Mouse (Mus musculus): Measurements from ENCODE around the gene Tns4. TPM values are rescaled to one million over a fixed set of nuclear protein-coding genes. Genes with fewer than 3 reads are reported as not detected.

Gene Tns4
- polyA plus RNA-seq, 1 experiment from 2014 or later: 0.22 TPM

DNA sequence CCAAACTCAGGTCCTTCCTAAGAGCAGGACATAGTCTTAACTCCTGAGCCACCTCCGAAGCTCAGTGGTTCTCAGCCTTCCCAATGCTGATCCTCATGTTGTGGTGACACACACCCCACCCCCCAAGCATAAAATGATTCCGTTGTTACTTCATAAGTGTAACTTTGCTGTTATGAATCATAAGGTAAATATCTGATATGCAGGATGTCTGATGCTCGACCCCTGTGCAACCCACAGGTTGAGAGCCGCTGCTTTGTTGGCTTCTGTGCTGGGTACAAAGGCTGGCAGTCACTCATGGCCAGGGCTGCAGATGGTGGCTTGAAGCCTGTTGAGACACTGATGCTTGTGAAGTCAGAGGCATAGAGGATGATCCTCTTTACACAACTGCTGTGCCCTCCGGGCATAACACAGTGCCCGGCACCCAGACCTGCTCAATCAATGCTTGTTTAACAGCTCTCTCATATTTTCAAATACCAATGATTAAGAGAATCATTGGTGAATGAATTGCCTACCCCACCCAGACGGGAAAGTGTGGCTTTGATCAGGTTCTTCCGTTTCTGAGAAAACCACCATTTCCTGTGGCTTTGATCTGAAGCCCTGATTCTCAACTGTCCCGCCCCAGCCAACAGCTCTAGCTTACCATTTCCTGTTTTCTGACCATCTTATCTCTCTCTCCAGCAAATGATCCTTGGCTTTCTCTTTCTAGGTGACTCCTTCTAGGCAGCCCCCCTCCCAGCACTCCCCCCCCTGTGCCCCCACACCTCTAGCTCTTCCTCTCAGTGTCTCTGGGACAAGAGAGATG, 15.7 kb upstream of the Tns4 start:
- no peak overlapping the region for H3K9ac ChIP-seq (replicated peaks; ENCODE audit: low read length)
- no peaks in the 10 kb centered on the region for H3K27me3 ChIP-seq (ENCODE audit: control insufficient read depth, insufficient read depth, low read length)
- H3K4me3 ChIP-seq (ENCODE audit: low read depth, low read length): no peak overlapping the region
- ATAC-seq (replicated peaks; ENCODE audit: insufficient number of reproducible peaks, low FRiP score, low TSS enrichment, low read depth) (no peak), DNase-seq (ENCODE audit: low spot score) (no peak)
- no peaks in the 10 kb centered on the region for H3K9me3 ChIP-seq (replicated peaks; ENCODE audit: control insufficient read depth, low read length)
- 73% methylated on average over 9 of the region's 9 CpGs for WGBS
- H3K4me1 ChIP-seq (ENCODE audit: control insufficient read depth, insufficient read depth, low read length): peaks cover 7% of the 10 kb centered on the region; the same call in 1 of the 2 replicates
- no peaks in the 10 kb centered on the region for H3K36me3 ChIP-seq (replicated peaks; ENCODE audit: control insufficient read depth, insufficient read depth, low read depth, low read length)
- H3K4me2 ChIP-seq (ENCODE audit: low read depth, low read length): no peak overlapping the region
- H3K27ac ChIP-seq (replicated peaks; ENCODE audit: low read depth, low read length): no peak overlapping the region

- Histone ChIP-seq H3K4me3 (ENCODE audit: low read depth, low read length) (no peak overlapping the region), H3K4me1 (ENCODE audit: control insufficient read depth, insufficient read depth, low read length) (peaks cover 7% of the 10 kb centered on the region; the same call in 1 of the 2 replicates), H3K4me2 (ENCODE audit: low read depth, low read length) (no peak overlapping the region), H3K9me3 (replicated peaks; ENCODE audit: control insufficient read depth, low read length) (no peaks in the 10 kb centered on the region), H3K27me3 (ENCODE audit: control insufficient read depth, insufficient read depth, low read length) (no peaks in the 10 kb centered on the region), H3K9ac (replicated peaks; ENCODE audit: low read length) (no peak overlapping the region), H3K27ac (replicated peaks; ENCODE audit: low read depth, low read length) (no peak overlapping the region), H3K36me3 (replicated peaks; ENCODE audit: control insufficient read depth, insufficient read depth, low read depth, low read length) (no peaks in the 10 kb centered on the region)
- DNase-seq (ENCODE audit: low spot score) (no peak), ATAC-seq (replicated peaks; ENCODE audit: insufficient number of reproducible peaks, low FRiP score, low TSS enrichment, low read depth) (no peak)
- WGBS: 89% methylated on average over 9 of the region's 9 CpGs
Observed at GRCm38 (mm10) chr11:99102575-99103270, 13.6 kb upstream of the Tns4 start.

DNA sequence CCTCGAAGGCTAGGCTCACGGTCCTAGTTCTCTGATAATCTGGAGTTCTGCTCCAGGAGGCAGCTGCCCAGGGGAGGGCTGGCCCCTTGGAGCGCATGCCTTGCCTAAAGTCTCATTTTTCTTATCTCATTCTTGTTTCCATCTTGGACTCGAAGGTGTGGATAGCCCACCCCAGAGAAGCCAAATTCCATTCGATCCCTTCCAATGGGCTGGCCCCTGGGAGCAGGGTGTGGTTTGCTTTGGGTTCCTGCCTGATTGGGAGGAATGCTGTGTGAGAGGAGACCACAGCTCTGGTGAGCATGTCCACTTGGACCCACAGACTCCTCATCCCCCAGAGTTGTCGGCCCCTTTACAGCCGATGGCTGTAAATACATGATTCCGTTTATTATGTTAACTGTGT, 12.6 kb upstream of the Tns4 start:
- no peak overlapping the region for H3K4me3 ChIP-seq (ENCODE audit: low read depth, low read length)
- H3K36me3 ChIP-seq (replicated peaks; ENCODE audit: control insufficient read depth, insufficient read depth, low read depth, low read length): no peaks in the 10 kb centered on the region
- WGBS: 84% methylated on average over 8 of the region's 8 CpGs
- no peaks in the 10 kb centered on the region for H3K27me3 ChIP-seq (ENCODE audit: control insufficient read depth, insufficient read depth, low read length)
- no peak overlapping the region for H3K27ac ChIP-seq (replicated peaks; ENCODE audit: low read depth, low read length)
- H3K9ac ChIP-seq (replicated peaks; ENCODE audit: low read length): no peak overlapping the region
- no peak for ATAC-seq (replicated peaks; ENCODE audit: insufficient number of reproducible peaks, low FRiP score, low TSS enrichment, low read depth)
- no peak overlapping the region for H3K4me2 ChIP-seq (ENCODE audit: low read depth, low read length)
- H3K9me3 ChIP-seq (replicated peaks; ENCODE audit: control insufficient read depth, low read length): no peaks in the 10 kb centered on the region
- H3K4me1 ChIP-seq (ENCODE audit: control insufficient read depth, insufficient read depth, low read length): peaks cover 4% of the 10 kb centered on the region; the same call in 1 of the 2 replicates
- DNase-seq (ENCODE audit: low spot score): no peak

- Histone ChIP-seq H3K4me3 (ENCODE audit: low read depth, low read length) (no peak overlapping the region), H3K4me1 (ENCODE audit: control insufficient read depth, insufficient read depth, low read length) (no peaks in the 10 kb centered on the region), H3K27ac (replicated peaks; ENCODE audit: low read depth, low read length) (no peak overlapping the region), H3K27me3 (ENCODE audit: control insufficient read depth, insufficient read depth, low read length) (no peaks in the 10 kb centered on the region), H3K9ac (replicated peaks; ENCODE audit: low read length) (no peak overlapping the region), H3K36me3 (replicated peaks; ENCODE audit: control insufficient read depth, insufficient read depth, low read depth, low read length) (no peaks in the 10 kb centered on the region), H3K4me2 (ENCODE audit: low read depth, low read length) (no peak overlapping the region), H3K9me3 (replicated peaks; ENCODE audit: control insufficient read depth, low read length) (no peaks in the 10 kb centered on the region)
- DNase-seq (ENCODE audit: low spot score): no peak
- WGBS: 89% methylated on average over 5 of the region's 5 CpGs
- no peak for ATAC-seq (replicated peaks; ENCODE audit: insufficient number of reproducible peaks, low FRiP score, low TSS enrichment, low read depth)
Observed at GRCm38 (mm10) chr11:99100215-99100614, 11.1 kb upstream of the Tns4 start.

DNA sequence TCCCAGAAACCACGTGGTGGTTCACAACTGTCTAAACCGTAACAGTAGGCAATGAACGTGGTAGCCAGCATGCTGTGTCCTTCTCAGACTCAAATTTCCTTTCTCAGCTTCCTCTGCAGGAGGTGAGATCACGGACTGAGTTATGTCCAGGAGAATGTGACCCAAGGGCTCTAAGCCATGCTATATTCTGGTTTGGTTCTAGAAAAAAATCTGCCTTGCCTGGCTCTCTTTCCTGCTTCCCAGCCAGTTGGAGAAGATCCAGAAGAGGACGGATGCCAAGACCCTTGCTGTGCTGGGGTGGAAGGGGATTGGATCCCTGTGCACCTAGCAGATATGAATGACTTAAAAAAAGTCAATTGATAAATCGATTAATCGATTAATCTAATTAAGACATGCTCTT, 10.4 kb upstream of the Tns4 start:
- no peak for ATAC-seq (replicated peaks; ENCODE audit: insufficient number of reproducible peaks, low FRiP score, low TSS enrichment, low read depth)
- no peaks in the 10 kb centered on the region for H3K4me1 ChIP-seq (ENCODE audit: control insufficient read depth, insufficient read depth, low read length)
- no peak overlapping the region for H3K9ac ChIP-seq (replicated peaks; ENCODE audit: low read length)
- H3K9me3 ChIP-seq (replicated peaks; ENCODE audit: control insufficient read depth, low read length): no peaks in the 10 kb centered on the region
- no peak overlapping the region for H3K4me3 ChIP-seq (ENCODE audit: low read depth, low read length)
- H3K27ac ChIP-seq (replicated peaks; ENCODE audit: low read depth, low read length): no peak overlapping the region
- H3K36me3 ChIP-seq (replicated peaks; ENCODE audit: control insufficient read depth, insufficient read depth, low read depth, low read length): no peaks in the 10 kb centered on the region
- H3K27me3 ChIP-seq (ENCODE audit: control insufficient read depth, insufficient read depth, low read length): no peaks in the 10 kb centered on the region
- H3K4me2 ChIP-seq (ENCODE audit: low read depth, low read length): no peak overlapping the region
- DNase-seq (ENCODE audit: low spot score): no peak
- 91% methylated on average over 7 of the region's 7 CpGs for WGBS

DNA sequence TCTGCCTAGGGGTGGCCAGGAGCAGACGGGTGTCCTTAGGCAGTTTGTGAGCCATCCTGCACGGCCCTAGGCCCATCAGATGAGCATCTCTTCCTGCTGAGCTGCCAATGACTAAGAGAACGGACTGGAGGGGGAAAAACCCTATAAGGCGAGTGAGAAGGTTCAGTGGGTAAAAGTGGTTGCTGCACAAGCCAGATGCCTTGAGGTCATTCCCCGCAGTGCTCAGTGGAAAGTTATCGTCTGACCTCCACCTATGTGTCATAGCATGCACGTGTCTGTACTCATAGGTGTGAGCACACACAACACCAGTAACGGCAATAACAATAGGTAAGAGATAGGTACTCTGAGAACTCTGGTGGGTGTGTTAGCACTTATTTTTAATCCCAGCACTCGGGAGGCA, 9.8 kb upstream of the Tns4 start:
- no peak overlapping the region for H3K27ac ChIP-seq (replicated peaks; ENCODE audit: low read depth, low read length)
- no peaks in the 10 kb centered on the region for H3K4me1 ChIP-seq (ENCODE audit: control insufficient read depth, insufficient read depth, low read length)
- no peak overlapping the region for H3K9ac ChIP-seq (replicated peaks; ENCODE audit: low read length)
- H3K4me3 ChIP-seq (ENCODE audit: low read depth, low read length): no peak overlapping the region
- no peak overlapping the region for H3K4me2 ChIP-seq (ENCODE audit: low read depth, low read length)
- WGBS: 88% methylated on average over 9 of the region's 9 CpGs
- H3K9me3 ChIP-seq (replicated peaks; ENCODE audit: control insufficient read depth, low read length): no peaks in the 10 kb centered on the region
- ATAC-seq (replicated peaks; ENCODE audit: insufficient number of reproducible peaks, low FRiP score, low TSS enrichment, low read depth) (no peak), DNase-seq (ENCODE audit: low spot score) (no peak)
- H3K36me3 ChIP-seq (replicated peaks; ENCODE audit: control insufficient read depth, insufficient read depth, low read depth, low read length): no peaks in the 10 kb centered on the region
- no peaks in the 10 kb centered on the region for H3K27me3 ChIP-seq (ENCODE audit: control insufficient read depth, insufficient read depth, low read length)

- whole genome bisulfite sequencing: 54% methylated on average over 8 of the region's 8 CpGs
Observed at GRCm38 (mm10) chr11:99096996-99097774, 8.1 kb upstream of the Tns4 start.

More at GRCm38 (mm10) chr11:99096996-99097774, 8.1 kb upstream of the Tns4 start:
- H3K4me3 ChIP-seq (ENCODE audit: low read depth, low read length): no peak overlapping the region
- H3K36me3 ChIP-seq (replicated peaks; ENCODE audit: control insufficient read depth, insufficient read depth, low read depth, low read length): no peaks in the 10 kb centered on the region
- H3K4me2 ChIP-seq (ENCODE audit: low read depth, low read length): no peak overlapping the region
- no peak overlapping the region for H3K27ac ChIP-seq (replicated peaks; ENCODE audit: low read depth, low read length)
- no peaks in the 10 kb centered on the region for H3K9me3 ChIP-seq (replicated peaks; ENCODE audit: control insufficient read depth, low read length)
- DNase-seq (ENCODE audit: low spot score) (no peak), ATAC-seq (replicated peaks; ENCODE audit: insufficient number of reproducible peaks, low FRiP score, low TSS enrichment, low read depth) (no peak)
- no peaks in the 10 kb centered on the region for H3K4me1 ChIP-seq (ENCODE audit: control insufficient read depth, insufficient read depth, low read length)
- no peak overlapping the region for H3K9ac ChIP-seq (replicated peaks; ENCODE audit: low read length)
- H3K27me3 ChIP-seq (ENCODE audit: control insufficient read depth, insufficient read depth, low read length): no peaks in the 10 kb centered on the region

All from embryonic facial prominence, embryonic 11.5 days (tissue).